Comparison of ENCODE assay signal across 8 mouse cellular contexts in the genomic region with DNA sequence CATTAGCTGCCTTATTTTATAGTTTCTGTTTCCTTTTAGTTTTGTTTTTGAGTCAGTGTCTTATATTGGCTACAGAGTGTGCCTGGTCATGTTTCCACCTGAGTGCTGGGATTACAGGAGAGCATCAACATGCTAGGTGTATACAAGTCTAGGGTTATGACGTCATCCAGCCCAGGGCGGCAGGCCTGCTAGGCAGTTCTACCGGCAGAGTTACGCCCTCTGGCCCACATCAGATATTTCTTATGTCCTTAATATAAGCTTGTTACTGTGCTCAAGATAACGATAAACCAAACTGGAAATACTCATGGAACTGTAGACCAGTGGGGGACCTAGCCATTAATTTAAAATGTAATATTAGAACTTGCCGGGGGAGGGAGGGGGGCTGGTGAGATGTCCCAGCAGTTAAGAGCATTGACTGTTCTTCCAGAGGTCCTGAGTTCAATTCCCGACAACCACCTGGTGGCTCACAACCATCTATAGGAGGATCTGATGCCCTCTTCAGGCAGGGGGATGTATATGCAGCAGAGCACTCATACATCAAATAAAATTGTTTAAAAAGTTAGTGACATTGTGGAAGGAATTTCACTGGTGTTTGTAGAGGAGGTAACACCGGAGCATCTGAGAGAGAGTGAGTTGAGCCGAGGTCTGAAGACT. TPM values are rescaled to one million over a fixed set of nuclear protein-coding genes. Genes with fewer than 3 reads are reported as not detected.
A peak's percentile ranks its signal among the peaks of the same experiment; 100 is the strongest.
DNase-seq lines count a peak whose midpoint lies in the region; ATAC-seq and TF ChIP-seq lines count a peak whose summit lies in the region.

No protein-coding gene starts in this region.

- 59% methylated on average over 9 of the region's 9 CpGs for WGBS in kidney, embryonic 14.5 days
- 31% methylated on average over 9 of the region's 9 CpGs for WGBS in bone marrow, adult 2 months

- H3K9me3 ChIP-seq in kidney, embryonic 14.5 days (ENCODE audit: control insufficient read depth, low read length), result no peaks in the 10 kb centered on the region
- no peaks in the 10 kb centered on the region for H3K9me3 ChIP-seq in megakaryocyte, embryonic 14.5 days

- TF ChIP-seq POLR2A in bone marrow, adult 2 months (IDR thresholded peaks at IDR 0.05; ENCODE audit: borderline replicate concordance, control insufficient read depth, low read depth, low read length), result no peak

- peak; percentile 37 for ATAC-seq in kidney, embryonic 14.5 days (ENCODE audit: low FRiP score, low TSS enrichment)
- peak; percentile 44; the same call in 1 of the 2 replicates for ATAC-seq in granulocyte monocyte progenitor cell, adult 5-6 weeks (replicated peaks; ENCODE audit: poor library complexity, severe bottlenecking)

- no peak for DNase-seq in kidney, adult 11 months
- peak; percentile 23 for DNase-seq in thymus, postnatal 10 days (ENCODE audit: low spot score in 2 of 2)
- no peak for DNase-seq in right cerebral cortex, postnatal 25 days
- no peak for DNase-seq in right cerebral cortex, adult 18-20 months

- peaks cover 3% of the 10 kb centered on the region; the same call in 1 of the 2 replicates for H3K4me1 ChIP-seq in kidney, embryonic 14.5 days (ENCODE audit: control insufficient read depth, insufficient read depth, low read length)
- H3K4me1 ChIP-seq in bone marrow, adult 2 months (ENCODE audit: control insufficient read depth, insufficient read depth, low read length), result peaks cover 1% of the 10 kb centered on the region; the same call in 1 of the 2 replicates
- H3K4me1 ChIP-seq in megakaryocyte, embryonic 14.5 days, result peaks cover 29% of the 10 kb centered on the region

- H3K27me3 ChIP-seq in kidney, embryonic 14.5 days (ENCODE audit: control insufficient read depth, insufficient read depth, low read length), result no peaks in the 10 kb centered on the region
- H3K27me3 ChIP-seq in megakaryocyte, embryonic 14.5 days (replicated peaks), result peaks cover 4% of the 10 kb centered on the region

- 0 out of 2 replicates have a peak, but pooled peaks have one; percentile 18 for TF ChIP-seq CTCF in bone marrow, adult 2 months (IDR thresholded peaks at IDR 0.05; ENCODE audit: control insufficient read depth, insufficient read depth, low read length)

- no peaks in the 10 kb centered on the region for H3K36me3 ChIP-seq in kidney, embryonic 14.5 days (ENCODE audit: control insufficient read depth, insufficient read depth, low read length)
- H3K36me3 ChIP-seq in megakaryocyte, embryonic 14.5 days (replicated peaks; ENCODE audit: low read length), result peaks cover 10% of the 10 kb centered on the region

- H3K27ac ChIP-seq in kidney, embryonic 14.5 days (ENCODE audit: low read depth, low read length), result peak overlapping the region; percentile 82; the same call in 1 of the 2 replicates
- no peak overlapping the region; the same call in 1 of the 2 replicates for H3K27ac ChIP-seq in bone marrow, adult 2 months (ENCODE audit: control insufficient read depth, insufficient read depth, low read depth, low read length, poor library complexity)

- 0 out of 2 replicates have a peak overlapping the region, but pooled peaks have one; percentile 71 for H3K9ac ChIP-seq in kidney, embryonic 14.5 days (ENCODE audit: low read depth, low read length)

- peak overlapping the region; percentile 72 for H3K4me3 ChIP-seq in kidney, embryonic 14.5 days (ENCODE audit: low read length)
- peak overlapping the region; percentile 81 for H3K4me3 ChIP-seq in bone marrow, adult 2 months (replicated peaks; ENCODE audit: control insufficient read depth, low read depth, low read length)
- peak overlapping the region; percentile 100 for H3K4me3 ChIP-seq in megakaryocyte, embryonic 14.5 days (replicated peaks)

- peak overlapping the region; percentile 96 for H3K4me2 ChIP-seq in kidney, embryonic 14.5 days (replicated peaks; ENCODE audit: low read depth, low read length)

RNA-seq across cellular contexts. Expression of a gene that starts 1.3 kb away (rescaled TPM):
- 7.2 and 13.5 TPM in 2 replicates for polyA plus RNA-seq in kidney, embryonic 14.5 days (2014; fragmentation: Nextera tagmentation; extraction: Ambion mirVana)
- 8.5 and 10.3 TPM in 2 replicates for polyA plus RNA-seq in bone marrow, adult 2 months (2011; ENCODE audit: insufficient read depth, insufficient read length, low replicate concordance, missing spikeins)
- 17.8 and 29.7 TPM in 2 replicates for total RNA-seq in granulocyte monocyte progenitor cell, adult 5-6 weeks (2014; fragmentation: Nextera tagmentation)
- 22.8 and 24.0 TPM in 2 replicates for total RNA-seq in granulocyte monocyte progenitor cell, adult 5-6 weeks (2017)
- 0.40 TPM in 1 of 2 replicates, not detected in the other for polyA plus RNA-seq in megakaryocyte, embryonic 14.5 days (2012; ENCODE audit: insufficient read depth, low replicate concordance)

RNA-seq across cellular contexts. Expression of a gene that starts 6.1 kb away (rescaled TPM):
- 0.37 and 0.70 TPM in 2 replicates for polyA plus RNA-seq in kidney, embryonic 14.5 days (2014; fragmentation: Nextera tagmentation; extraction: Ambion mirVana)
- polyA plus RNA-seq in bone marrow, adult 2 months (2011; ENCODE audit: insufficient read depth, insufficient read length, low replicate concordance, missing spikeins), result not detected in 2 replicates
- not detected in 2 replicates for total RNA-seq in granulocyte monocyte progenitor cell, adult 5-6 weeks (2014; fragmentation: Nextera tagmentation)
- total RNA-seq in granulocyte monocyte progenitor cell, adult 5-6 weeks (2017), result not detected in 2 replicates
- polyA plus RNA-seq in megakaryocyte, embryonic 14.5 days (2012; ENCODE audit: insufficient read depth, low replicate concordance), result not detected in 2 replicates

Comparison
In these comparisons a context has a peak if more than half of its experiments do, and no peak if none do; other contexts are left out.
1. DNase-seq: peak in thymus, postnatal 10 days (2 of 2); none in kidney, adult 11 months (single experiment), right cerebral cortex, postnatal 25 days (single experiment) and right cerebral cortex, adult 18-20 months (single experiment).
2. Peak in every context shown above with its lines, with median percentiles within 50 percentile points of each other: H3K4me3 ChIP-seq.